Mouse (Mus musculus) large intestine, adult 2 months (tissue): ENCODE measurements around the gene Zbtb20. TPM values are rescaled to one million over a fixed set of nuclear protein-coding genes. Genes with fewer than 3 reads are reported as not detected.

Experiments used
- DNase-seq: peaks from one replicate; pipeline ENCODE4 v3.0.0-alpha.2; 2012; ENCODE audit warnings: low read depth, low spot score
- WGBS: fragments of 180-500 bp; shearing (Covaris S2); methylation state at CpG from one replicate; pipeline ENCODE4 v1.1.7; 2018; 5-methylcytosine and 5-hydroxymethylcytosine counted together
- polyA plus RNA-seq: library from polyadenylated mRNA; depleted of rRNA; stranded (reverse); fragments of >200 nt; gene quantifications from 2 replicates; pipeline ENCODE4 v1.2.3, GENCODE M21; 2012

The Zbtb20 gene
- polyA plus RNA-seq, 1 experiment: 2.9 TPM

DNA sequence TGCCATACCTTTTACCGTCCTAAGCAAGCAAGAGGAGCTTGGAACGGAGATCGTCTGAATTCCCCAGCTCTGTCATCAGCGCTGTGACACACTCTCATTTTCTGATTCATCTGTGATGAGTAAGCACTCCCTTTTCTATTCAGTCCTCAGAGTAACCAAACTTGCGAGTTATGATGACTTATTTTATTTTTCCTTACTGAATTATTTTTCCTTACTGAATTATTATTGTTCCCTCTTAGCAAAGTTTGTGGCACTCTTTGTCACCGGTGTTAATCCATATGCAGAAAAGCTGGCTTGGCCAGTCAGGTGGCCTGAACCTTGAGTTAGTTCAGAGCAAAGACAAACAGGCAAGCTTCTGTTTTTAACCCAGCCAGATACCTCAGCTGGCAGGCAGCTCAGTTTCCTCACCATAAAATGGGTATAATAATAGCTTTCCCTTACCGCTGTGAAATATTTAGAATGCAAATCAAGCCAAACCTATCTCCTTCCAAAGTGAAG, 583.1 kb downstream of the Zbtb20 start:
- WGBS: 48% methylated on average over 7 of the region's 7 CpGs
- no peak for DNase-seq

DNA sequence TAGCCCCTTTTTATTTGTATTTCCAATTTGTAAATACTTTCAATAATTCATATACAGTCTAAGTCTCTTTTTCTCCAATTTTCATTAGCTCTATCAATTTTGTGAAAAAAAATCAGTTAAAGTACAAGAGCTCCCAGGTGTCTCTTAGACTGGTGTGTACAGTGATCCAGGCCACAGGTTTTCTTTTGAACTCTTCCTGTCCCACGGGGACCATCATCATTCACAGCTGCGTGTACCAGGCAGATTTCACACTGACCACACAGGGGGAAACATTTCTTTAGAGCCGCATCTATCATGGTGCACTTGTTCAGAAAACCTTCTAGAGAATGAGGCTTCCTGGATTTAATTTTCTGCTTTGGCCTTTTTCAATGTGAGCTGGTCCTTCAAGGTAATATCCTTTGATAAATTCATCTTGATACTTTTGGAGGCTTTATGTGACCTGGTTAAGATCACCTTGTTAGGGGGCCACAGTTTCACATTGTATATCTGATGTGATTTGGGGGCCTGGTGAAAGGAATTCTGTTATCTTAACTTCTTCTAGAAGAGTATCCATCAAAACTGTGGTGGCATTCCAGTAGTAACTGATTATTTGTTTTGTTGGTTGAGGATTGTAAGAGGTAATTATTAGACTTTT, 586.2 kb downstream of the Zbtb20 start:
- whole genome bisulfite sequencing: 94% methylated on average over 3 of the region's 3 CpGs
- DNase-seq: no peak

DNA sequence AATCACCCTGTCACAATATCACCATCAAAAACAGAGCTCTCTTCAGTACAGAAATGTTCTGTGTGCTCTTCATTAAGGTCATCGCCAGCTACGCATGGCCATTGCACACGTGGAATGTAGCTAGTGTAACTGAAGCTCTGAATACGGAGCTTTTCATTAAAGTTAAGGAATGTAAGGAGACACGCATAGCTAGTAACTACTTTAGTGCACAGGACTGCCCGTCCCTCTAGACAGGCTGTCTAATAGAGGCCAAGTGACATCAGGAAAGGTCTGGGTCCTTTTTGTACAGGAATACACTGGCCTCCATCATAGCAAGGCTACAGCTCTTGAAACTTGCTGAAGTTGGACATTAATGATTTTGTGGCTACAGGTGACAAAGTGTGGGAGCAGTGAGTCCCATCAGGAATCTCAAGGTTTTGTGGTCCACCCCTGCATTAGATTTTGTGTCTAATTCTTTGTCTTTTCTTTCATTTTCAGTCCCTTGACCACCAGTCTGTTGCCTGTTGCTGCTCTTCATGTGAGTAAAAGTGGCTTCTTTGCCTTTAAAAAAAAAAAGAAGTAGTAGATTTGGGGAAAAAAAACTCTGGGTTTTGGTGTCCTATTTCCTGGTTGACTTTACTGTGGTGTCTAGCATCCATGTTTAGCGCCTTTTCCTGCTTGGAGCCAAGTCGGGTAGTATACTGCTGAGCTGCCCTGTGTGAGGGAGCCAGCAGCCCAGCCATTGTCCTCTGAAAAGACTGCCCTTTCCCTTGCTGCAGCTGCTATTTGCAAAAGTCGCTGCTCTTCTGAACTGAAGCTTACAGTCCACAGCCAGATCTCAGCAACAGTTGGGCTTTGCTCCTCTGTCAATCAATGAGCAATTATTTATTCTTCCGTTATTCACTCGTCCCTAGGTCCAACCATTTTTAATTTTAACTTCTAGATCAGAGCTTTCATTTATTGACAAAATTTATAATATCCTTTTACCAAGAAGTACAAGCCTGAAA, 587.1 kb downstream of the Zbtb20 start:
- no peak for DNase-seq
- WGBS: 73% methylated on average over 11 of the region's 11 CpGs

DNA sequence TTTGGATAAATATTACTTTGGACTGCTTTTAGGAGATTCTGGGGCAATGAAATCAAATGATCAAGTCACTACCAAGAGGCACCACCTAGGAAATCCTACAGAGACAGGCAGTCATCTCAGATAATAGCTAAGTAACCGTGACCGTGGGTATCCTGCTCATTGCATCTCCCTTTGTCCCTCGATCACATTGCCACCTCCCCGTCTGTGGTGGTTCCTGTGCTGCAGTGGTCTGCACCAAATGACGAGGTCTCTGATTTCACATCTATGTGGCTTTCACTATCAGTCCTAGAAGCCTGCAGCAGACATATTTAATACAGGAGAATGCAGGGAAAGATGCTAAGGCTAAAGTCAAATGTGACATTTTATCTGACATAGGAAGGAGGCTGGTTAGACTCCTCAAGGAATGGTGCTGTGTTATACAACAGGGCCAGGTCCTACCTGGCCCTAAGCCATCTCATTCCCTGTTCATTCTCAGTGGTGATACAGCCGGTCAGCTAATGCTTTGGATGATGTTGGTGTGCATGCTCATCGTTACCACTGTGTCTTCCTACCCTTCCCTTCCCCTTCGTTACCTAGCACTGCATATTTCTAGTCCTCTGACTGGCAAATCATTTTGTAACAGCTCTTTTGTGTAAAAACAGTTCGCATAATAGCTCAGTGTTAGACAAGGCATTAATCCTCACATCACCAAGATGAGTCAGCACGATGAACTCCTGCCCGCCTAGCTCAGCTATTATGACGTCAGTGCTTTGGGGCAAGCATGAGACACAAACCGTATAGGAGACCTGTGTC, 588.2 kb downstream of the Zbtb20 start:
- WGBS: 72% methylated on average over 13 of the region's 13 CpGs

DNA sequence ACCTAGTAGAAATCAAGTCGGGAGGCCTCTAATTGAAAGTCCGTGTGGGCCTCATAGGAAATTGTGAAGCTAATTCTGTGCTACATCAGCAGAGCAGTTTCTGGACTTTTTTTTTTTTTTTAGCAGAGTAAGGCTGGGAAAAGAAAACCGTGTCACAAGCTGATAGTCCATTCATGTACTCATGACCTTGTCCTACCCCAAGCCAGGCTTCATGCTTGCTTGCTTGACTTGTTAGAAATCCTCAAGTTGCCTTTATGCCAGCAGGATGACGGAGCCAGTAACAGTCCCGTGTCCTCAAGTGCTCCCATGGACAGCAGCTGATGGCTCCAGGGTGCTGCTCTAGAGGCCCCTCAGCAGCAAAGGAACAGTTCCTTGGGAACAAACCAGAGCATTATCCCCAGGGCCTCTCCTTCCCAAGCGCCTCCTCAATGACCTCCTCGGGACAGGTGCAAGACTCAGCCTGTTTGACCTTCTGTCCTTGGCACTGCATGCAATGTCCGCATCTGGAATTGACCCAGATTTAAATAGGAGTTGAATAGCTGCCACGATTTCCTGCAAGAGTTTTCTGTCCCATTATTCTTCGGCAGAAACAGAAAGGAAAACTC, 588.9 kb downstream of the Zbtb20 start:
- no peak for DNase-seq

More for the DNA sequence above, 588.2 kb downstream of the Zbtb20 start:
- no peak for DNase-seq

DNA sequence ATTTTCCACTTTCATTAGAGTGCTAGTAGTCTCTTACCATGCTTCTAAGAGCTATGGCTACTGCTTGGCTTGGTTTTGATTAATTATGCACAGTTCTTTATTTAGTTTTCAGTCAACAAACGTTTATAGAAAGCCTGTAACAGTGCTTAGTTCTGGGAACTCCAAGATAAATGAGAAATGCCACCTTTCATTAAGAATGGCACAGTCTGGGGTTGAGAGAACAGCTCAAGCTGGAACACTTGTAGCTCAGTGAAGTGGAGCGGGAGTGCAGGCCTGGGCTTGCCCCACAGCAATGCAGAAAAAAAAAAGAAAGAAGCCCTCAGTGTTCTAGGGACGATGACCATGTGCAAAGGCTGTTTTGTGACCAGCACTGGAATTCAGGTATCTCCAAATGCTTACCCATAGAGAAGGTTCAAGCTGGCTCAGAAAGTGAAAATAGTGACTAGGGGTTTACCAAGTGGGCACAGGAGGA, 589.7 kb downstream of the Zbtb20 start:
- no peak for DNase-seq
- WGBS: 71% methylated on average over 3 of the region's 3 CpGs

More for the DNA sequence above, 588.9 kb downstream of the Zbtb20 start:
- 45% methylated on average over 10 of the region's 10 CpGs for WGBS

DNA sequence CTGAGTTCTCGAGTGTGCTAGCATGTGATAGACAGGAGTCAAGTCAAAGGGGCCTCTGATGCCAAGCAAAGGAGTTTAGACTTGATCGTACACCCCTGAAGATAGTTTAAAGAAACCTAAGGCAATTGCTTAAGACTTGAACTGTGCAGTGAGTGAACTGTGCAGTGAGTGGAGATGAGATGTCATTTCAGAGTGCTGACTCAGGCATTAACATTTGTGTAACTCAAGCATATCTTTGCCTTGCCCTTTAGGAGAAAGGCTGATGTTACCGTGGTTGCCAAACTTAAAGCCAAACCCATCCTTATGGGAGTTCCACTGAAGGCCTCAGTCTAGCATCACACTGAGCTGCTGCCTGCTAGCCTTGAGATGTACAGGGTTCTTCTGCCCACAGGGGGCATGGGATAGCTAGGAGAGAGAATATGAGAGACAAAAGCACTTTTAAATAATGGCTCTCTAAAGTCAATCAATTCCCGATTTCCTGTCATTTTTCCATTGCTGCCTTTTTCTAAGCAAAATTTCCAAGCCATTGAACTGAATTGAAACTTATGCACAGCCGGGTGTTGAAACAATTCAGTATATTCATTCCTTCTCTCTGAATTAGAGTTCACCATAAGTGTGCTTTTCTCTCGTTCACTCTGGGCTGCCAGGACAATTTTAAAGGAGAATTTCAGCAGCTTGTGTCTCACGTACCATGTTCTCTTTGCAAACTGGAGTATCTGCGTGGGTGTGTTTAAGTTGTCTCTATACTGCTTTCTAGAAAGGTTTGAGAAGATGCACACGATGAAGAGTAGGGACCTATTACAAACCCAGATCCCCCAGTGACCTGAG, 590.5 kb downstream of the Zbtb20 start:
- 93% methylated on average over 9 of the region's 9 CpGs for WGBS
- DNase-seq: no peak

DNA sequence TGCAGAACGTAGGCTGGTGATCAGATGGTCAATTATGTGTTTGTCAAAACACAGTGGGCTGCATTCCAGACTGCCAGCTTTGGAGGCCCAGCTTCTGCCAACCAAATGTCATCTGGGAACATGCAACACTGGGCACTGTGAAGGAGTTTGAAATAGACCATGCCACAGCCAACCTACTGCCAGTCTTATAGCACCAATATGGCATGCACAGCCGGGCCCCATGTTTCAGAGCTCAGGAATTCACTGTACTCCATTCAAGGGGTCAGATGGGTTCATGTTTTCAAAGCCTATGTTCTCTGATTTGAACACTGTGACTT, 591.0 kb downstream of the Zbtb20 start:
- no peak for DNase-seq
- 81% methylated on average over 2 of the region's 2 CpGs for WGBS

DNA sequence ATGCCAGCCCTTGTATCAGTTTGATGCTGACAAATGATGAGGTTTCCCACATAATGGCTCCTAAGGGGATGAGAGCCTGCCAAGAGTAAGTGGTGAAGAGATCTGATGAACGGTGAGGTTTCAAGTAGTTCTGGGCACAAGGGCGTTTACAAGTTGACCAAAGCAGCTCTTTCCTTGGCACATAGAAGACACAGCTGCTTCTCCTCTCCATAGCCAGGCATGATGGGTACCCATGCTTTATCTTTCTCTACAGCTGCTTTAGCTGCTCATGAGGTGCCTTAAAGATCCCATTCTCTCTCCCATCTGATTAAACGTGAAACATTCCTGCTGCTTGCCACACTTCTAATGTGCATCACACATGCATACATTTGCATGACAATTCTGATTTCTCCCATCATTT, 595.4 kb downstream of the Zbtb20 start:
- no peak for DNase-seq
- 87% methylated on average over 3 of the region's 3 CpGs for WGBS

DNA sequence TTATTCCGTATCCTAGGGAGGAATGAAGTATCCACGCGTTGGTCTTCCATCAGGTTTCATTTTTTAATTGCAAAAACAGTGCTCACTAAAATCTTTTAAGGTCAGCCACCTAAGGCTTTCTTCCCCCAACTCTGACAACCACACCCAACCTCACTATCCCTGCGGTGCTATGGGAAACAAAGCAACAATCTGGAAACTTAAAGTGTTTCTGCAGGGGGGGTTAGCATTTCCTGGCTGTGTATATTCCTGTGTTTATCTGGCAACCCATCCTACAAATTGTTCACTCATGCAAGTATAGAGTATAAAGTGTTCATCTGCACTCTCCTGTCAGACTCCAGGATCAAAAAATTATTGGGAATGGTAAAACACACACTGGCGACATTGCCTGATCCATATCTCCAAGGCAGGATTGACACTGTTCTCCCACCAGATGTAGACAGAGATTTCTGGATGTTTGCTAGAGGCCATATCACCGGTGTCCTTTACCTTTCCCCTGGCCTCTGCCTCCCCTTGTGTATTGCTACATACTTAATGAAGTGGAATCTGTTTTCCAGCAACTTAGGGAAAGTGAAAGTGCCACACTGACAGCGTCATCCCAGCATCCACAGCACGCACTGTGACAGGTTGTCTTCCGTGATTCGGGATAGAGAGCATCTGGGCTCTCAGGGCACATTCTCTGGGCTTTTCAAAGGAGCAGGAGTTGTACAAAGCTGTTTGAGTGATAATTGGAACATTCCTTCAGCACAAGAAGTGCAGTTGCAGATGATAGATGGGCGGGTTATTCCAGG, 599.5 kb downstream of the Zbtb20 start:
- WGBS: 81% methylated on average over 11 of the region's 11 CpGs
- DNase-seq: no peak

DNA sequence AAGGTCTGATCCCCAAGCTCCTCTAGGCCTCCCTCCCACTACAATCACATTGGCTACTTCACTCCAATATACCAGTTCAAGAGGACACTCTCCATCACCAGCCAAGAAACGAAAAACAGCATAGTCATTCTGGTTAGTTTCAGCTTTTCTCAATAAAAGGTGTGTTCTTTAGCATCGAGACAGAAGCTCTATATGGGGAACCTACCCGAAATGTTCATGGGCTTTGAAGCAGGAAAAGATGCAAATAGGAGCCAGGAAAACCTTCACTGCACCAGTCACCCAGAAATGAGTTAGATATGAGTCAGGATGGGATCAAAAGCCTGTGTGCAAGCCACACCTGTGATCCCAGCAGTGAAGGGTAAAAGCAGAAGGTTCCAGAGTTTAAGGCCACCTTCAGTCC, 601.2 kb downstream of the Zbtb20 start:
- WGBS: 84% methylated on average over 3 of the region's 3 CpGs
- no peak for DNase-seq

DNA sequence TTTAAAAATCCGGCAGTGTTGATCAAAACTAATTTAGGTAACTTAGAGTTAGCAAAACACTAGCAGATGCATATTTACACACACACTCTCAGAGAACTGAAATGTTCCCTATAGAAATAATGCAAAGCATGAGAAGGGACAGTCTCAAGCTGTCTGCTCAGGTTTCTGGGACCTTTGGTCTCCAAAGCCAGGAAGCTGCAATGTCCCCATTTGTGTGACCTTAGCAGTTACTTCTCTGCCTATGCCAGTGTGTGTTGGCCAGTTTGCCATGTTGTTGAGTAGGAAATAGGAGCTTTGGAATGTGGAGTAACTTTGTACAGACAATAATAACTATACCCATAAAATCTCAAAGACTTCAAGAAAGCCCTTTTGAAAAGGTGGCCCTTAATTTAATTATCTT, 602.7 kb downstream of the Zbtb20 start:
- 86% methylated on average over 1 of the region's 1 CpGs for WGBS

DNA sequence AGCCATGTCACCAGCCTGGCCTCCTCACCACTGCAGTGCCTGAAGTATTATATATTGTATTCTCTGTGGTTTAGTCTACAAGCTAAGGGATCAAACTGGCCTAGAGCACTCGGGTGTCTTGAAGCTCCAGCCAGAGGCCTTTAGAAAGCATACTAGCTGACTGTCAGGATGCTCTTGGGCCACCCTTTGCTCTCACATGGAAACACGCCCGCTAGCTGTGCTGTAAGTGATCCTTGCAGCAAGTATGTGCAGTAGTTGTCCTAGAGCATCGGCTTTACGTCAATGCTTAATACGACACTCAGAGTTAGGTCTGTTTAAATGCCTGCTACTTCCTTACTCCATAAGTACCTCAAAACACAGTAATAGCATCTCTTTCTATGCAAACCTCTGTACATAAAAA, 604.9 kb downstream of the Zbtb20 start:
- WGBS: 85% methylated on average over 6 of the region's 6 CpGs
- no peak for DNase-seq

More for the DNA sequence above, 602.7 kb downstream of the Zbtb20 start:
- no peak for DNase-seq

DNA sequence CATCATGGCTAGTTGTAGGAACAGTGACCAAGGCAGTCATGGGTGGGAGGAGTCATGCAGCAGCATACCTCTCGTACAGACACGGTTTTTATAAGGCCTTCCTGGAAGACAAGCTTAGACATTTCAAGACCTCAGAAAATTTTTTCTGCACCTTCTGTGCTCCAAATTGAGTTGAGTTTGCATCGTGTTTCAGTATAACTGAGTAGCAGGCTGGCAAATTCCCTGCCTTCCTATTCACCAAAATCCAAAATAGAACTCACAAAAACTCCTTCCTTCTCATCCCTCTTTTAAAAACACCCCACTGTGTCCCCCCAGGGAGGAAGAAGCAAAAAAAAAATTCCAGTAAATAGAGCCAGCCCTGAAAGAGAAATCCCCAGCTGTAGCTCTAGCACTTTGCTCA, 606.4 kb downstream of the Zbtb20 start:
- no peak for DNase-seq
- 56% methylated on average over 3 of the region's 3 CpGs for WGBS

DNA sequence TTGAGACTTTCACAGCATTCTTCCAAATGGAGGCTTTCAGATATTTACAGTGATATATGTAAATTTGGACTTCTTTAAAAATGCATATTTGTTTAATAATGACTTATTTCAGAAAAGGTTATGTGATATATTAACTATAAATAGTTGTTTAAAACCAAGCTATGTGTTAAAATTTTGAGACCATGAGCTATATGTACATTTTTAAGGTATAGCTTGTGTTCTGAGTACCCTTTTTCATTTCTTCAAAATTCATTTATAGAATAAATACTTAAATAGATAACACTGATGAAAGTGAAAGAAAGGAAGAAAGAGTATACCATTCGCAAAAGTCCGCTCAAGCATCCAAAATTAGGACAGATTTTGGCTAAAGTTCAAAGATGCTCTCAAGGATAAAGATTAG, 607.1 kb downstream of the Zbtb20 start:
- no peak for DNase-seq
- 91% methylated on average over 2 of the region's 2 CpGs for WGBS

DNA sequence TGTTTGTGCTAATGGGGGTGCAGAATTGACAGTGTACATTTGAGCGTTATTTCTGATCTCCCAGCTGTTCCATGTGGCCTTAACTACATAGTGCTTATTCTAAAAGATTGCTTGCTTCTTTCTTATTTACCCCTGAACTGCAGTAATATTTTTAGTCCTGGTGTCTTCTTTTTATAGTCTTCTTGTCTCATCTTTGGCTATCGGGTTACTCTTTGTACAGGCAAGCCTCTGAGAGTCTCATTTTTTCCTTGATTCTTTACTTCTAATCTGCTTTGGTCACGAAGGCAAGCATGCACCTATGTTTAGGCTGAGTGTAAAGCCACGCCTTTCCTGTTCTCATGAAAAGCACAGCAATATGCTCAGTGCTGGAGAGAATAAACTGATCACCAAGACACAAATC, 608.7 kb downstream of the Zbtb20 start:
- WGBS: 73% methylated on average over 4 of the region's 4 CpGs
- no peak for DNase-seq

DNA sequence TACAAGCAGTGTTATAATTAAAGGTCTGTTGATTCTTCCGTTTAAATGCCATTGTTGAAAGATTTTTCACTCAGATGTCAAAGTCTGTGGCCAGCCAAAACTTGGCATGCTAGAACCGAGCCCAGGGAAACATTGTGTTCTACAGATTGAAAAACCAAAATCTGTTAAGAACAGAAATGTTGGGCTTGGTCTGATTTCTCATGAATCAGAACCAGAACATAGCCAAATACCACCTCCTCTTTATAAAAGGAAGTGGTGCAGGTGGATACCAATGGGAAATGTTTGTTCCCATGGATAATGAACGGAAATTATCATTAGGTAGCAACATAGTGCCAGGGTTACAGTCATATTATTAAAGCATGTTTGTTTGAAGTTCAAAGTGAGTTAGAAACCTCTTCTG, 613.7 kb downstream of the Zbtb20 start:
- WGBS: 75% methylated on average over 3 of the region's 3 CpGs
- DNase-seq: no peak

DNA sequence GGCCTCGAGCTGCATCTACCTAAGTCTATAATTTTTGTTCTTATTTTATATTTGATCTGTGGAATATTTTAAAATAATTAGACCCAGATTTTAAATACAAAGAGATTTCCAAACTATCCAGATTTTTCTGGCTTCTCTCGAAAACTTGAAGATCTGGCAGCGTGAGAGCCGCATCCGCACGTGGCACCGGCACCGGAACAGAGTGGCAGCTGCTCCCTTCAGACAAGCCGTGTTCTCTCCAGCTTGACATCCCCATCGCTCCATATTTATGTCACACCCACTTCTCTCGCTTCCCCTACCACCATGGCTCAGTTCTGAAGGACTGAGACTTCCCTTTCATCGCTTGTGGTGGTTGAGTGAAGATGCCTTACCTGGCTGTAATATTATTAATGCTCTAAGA, 614.3 kb downstream of the Zbtb20 start:
- DNase-seq: no peak

More for the DNA sequence above, 614.3 kb downstream of the Zbtb20 start:
- 96% methylated on average over 12 of the region's 12 CpGs for WGBS
